Mouse (Mus musculus) gastrocnemius, postnatal 4 days (tissue): Measurements from ENCODE around the gene A430089I19Rik. TPM values are rescaled to one million over a fixed set of nuclear protein-coding genes. Genes with fewer than 3 reads are reported as not detected.
"Not testable (repeated sequence)": the region's sequence is repeated elsewhere in the genome, so short reads cannot be mapped to it uniquely, and the experiment has no call there.

Experiments
- DNase-seq, 2 experiments: peaks; one replicate each; pipeline ENCODE4 v3.0.0; 2021 to 2022; ENCODE audit warnings: low spot score in 2 of 2, mixed read lengths in 2 of 2
- long read RNA-seq, 2 experiments: library from polyadenylated mRNA; stranded (forward); transcript quantifications; one replicate each; pipeline ENCODE4 v2.0.0; 2021
- total RNA-seq, 2 experiments: library from RNA; stranded (reverse); gene quantifications; 2 replicates each; pipeline ENCODE4 v1.2.3; 2021

A430089I19Rik gene
- not detected for total RNA-seq
- long read RNA-seq, experiment 1: 0 reads
- long read RNA-seq, experiment 2: 0 reads

- not testable (repeated sequence) for DNase-seq
Measured at GRCm38 (mm10) chr5:94306696-94307095, at the start of gene A430089I19Rik. Gene A430089I19Rik, minus strand, starts transcription at chr5:94306796.

DNA sequence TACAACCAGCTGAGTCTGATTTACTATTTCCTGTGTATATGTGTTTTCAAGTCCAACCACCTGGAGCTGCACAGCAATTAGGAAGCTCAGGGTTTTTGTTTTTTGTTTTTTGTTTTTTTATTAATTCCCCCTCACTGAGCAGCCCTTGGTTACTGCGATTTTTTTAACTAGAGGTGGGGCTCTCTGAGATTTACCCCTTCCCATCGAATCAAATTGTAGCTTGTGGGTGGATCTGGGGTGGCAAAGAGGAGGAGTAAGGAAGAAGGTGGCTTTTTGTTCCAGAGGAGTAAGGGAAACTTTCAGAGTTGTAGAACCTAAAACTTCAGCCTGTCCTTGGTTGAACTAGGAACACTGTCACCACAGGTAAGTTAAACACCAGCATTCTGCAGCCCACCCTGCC, 32.9 kb upstream of the A430089I19Rik start, which contains the start of gene AA792892:
Gene AA792892 (plus strand): TSS at position 301 of the 400 bp plus-strand sequence.
- not testable (repeated sequence) for DNase-seq

DNA sequence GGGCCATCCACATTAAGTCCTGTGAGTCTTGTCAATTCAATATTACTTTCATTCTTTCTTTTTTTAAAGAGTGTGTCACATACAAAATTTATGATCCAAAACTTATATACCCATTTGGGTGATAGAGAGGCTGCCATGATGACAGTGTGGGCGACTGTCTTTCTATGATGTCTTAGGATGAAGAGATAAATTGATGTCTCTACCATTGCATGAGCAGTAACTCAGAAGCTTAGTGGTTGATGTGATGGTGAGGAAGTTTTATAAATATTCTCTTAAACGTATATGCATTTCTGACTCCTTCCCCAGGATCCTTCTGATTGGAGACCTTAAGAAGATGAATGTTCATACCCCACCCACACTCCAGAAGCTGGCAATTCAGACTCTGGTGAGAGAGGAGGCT, 7.5 kb upstream of the A430089I19Rik start, which contains the start of gene Gm6502:
Gene Gm6502 (plus strand): TSS at position 301 of the 400 bp plus-strand sequence.
- DNase-seq: not testable (repeated sequence)

Other genes starting within 250 kb of the A430089I19Rik start
- gene BC061212, start 236.3 kb downstream of the A430089I19Rik start, total RNA-seq: not detected
- not detected for gene Gm6351, start 230.4 kb downstream of the A430089I19Rik start, total RNA-seq
- gene Gm3106, start 88.8 kb downstream of the A430089I19Rik start, total RNA-seq: not detected
- not detected for gene Gm6502, start 7.6 kb upstream of the A430089I19Rik start, total RNA-seq
- not detected for gene AA792892, start 33.0 kb upstream of the A430089I19Rik start, total RNA-seq
- gene Gm7682, start 139.0 kb upstream of the A430089I19Rik start, total RNA-seq: not detected
- gene Gm3139, start 219.5 kb upstream of the A430089I19Rik start, total RNA-seq: not detected